Mouse (Mus musculus) gastrocnemius, postnatal 4 days (tissue): ENCODE data around the gene Iqcf1. TPM values are rescaled to one million over a fixed set of nuclear protein-coding genes. Genes with fewer than 3 reads are reported as not detected.

Source experiments
- DNase-seq, 2 experiments: peaks; one replicate each; pipeline ENCODE4 v3.0.0; 2021 to 2022; ENCODE audit warnings: low spot score in 2 of 2, mixed read lengths in 2 of 2
- long read RNA-seq, 2 experiments: library from polyadenylated mRNA; stranded (forward); transcript quantifications; one replicate each; pipeline ENCODE4 v2.0.0; 2021
- total RNA-seq, 2 experiments: library from RNA; stranded (reverse); gene quantifications; 2 replicates each; pipeline ENCODE4 v1.2.3; 2021

The Iqcf1 gene
- total RNA-seq, result not detected
- long read RNA-seq, experiment 1, result 0 reads
- long read RNA-seq, experiment 2, result 0 reads

DNA sequence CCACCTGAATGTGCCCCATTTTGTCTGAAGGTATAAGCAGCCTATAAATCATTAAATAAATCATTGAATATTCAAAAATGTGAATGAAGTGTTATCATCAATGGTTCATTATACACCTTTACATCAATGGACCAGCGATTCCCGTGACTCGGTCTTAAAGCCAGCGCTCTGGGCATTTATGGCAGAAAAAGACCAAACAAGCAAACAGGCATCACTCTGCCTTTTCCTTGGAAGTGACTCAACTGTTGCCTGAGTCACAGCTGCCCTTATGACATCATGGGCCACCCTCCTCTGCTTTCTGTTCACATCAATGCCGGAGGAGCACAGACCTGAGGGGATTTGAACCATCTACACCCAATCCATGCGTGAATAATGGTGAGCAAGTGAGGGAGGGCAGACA lies at the start of gene Iqcf1:
Gene Iqcf1 (plus strand): TSS at position 301 of the 400 bp plus-strand sequence.
- peak in 1 of 2 experiments; percentile 11 for DNase-seq

GRCm38 (mm10) chr9:106450661-106451060 lies 49.1 kb upstream of the Iqcf1 start:
- peak in 1 of 2 experiments; percentile 70 for DNase-seq

- DNase-seq, result no peak
These were observed 48.5 kb upstream of the Iqcf1 start for GRCm38 (mm10) chr9:106451298-106451697.

DNA sequence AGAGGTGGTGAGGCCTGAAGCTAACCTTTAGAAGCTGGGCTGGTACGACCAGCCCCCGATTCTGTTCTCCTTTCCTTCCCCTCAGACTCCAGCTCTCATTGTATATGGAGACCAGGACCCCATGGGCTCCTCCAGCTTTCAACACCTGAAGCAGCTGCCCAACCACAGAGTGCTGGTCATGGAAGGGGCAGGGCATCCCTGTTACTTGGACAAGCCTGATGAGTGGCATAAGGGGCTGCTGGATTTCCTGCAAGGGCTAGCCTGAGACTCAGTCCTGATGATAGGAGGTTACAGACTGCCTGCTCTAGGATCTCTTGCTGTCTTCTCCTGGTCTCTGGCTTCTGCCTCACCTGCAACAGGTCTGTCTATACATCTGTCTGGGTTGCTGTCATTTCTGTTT lies 47.9 kb upstream of the Iqcf1 start:
- DNase-seq, result no peak

GRCm38 (mm10) chr9:106452351-106452750 lies 47.4 kb upstream of the Iqcf1 start:
- DNase-seq, result no peak

DNA sequence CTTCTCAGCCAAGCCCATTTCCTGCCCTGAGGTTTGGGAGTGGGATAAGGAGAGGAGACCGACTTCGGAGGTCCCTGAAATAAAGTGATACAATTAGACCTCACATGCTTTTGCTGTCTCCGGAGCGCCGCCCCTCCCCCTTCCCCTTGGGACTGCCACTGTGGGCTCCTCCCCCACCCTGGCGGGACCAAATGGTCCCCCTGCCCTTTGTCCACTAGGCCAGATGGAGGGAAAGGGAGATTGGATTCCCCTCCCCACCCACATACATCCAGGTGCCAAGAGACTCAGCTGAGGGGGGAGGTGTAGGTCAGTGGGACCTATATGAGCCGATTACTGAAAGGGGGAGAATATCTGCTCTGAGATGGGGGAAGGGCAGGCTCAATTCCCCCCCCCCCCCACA lies 46.9 kb upstream of the Iqcf1 start:
- no peak for DNase-seq

- peak in 1 of 2 experiments; percentile 73 for DNase-seq
These were observed 46.3 kb upstream of the Iqcf1 start, which contains the start of gene Pcbp4 for GRCm38 (mm10) chr9:106453271-106454070. Pcbp4 (plus strand) TSS chr9:106453291.

DNA sequence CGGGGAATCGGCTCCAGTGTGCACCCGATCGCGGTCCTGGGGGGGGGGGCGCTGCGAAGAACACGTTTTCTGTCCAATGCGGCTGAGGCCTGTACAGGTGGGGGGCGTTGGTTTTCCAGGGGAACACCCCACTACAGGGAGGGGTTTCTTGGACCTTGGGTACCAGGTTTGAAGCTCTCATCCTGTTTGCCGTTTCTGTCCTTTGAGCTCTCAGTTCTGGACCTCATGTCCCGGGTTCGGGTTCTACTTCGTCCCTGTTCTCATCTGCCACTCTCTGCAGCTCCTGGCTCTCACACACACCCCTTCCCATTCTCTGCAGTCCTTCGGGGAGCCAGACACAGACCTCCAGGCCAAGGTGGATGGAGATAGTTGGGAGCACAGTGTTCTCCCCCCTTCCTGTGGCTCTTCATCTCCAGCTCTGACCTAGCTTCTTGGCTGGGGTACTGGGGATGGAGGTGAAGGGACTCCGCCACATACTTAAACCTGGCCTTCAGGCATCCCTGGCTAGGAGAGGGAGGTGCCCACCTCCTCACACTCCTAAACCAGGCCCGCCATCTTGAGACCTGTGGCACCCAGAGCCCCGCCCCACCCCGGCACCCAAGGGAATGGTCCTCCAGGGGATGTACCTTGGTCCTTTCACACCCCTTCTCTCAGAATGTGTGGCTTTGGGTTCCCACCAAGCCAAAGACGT lies 45.6 kb upstream of the Iqcf1 start:
- DNase-seq, result no peak

GRCm38 (mm10) chr9:106454888-106455681 lies 44.7 kb upstream of the Iqcf1 start:
- no peak for DNase-seq

- peak; percentile 42 to 67 for DNase-seq
These were observed 43.2 kb upstream of the Iqcf1 start for GRCm38 (mm10) chr9:106456325-106457162.

DNA sequence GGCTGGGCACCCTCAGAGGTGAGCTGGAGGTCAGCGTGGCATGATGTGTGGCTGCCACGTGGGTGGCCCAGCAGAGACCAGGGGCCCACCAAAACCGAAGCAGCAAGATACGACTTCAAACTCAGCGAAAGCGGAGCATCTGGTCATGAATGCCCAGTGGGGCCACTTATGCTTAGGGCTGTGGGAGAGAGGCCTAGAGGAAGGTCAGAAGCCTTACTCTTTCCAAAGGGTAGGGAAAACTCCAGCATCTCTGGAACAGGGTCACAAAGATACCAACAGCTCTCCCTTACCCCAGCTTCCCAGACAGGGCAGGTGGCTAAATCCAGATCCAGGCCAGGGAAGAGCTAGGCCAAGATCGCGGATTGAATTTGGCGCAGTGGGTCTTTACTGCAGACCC lies 42.6 kb upstream of the Iqcf1 start:
- no peak for DNase-seq

- no peak for DNase-seq
These were observed 41.8 kb upstream of the Iqcf1 start for GRCm38 (mm10) chr9:106457920-106458319.

DNA sequence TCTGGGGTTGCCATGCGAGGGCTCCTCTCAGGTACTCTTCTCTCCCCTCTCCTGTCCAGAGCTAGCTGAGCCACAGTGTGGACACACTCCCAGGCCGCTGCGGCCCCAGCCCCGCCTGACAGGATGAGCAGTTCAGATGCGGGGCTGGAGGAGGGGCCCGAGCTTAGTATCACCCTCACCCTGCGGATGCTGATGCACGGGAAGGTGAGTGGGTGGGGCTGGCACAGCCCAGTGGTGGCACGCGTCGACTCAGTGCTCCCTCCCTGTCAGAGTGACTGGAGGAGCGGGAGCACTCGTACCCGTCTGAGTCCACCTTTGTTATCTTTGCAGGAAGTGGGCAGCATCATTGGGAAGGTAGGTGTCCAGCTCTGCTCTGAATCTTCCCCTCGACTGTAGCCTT lies 39.8 kb upstream of the Iqcf1 start:
- DNase-seq, result no peak

- DNase-seq, result no peak
These were observed 39.3 kb upstream of the Iqcf1 start for GRCm38 (mm10) chr9:106460401-106461025.

DNA sequence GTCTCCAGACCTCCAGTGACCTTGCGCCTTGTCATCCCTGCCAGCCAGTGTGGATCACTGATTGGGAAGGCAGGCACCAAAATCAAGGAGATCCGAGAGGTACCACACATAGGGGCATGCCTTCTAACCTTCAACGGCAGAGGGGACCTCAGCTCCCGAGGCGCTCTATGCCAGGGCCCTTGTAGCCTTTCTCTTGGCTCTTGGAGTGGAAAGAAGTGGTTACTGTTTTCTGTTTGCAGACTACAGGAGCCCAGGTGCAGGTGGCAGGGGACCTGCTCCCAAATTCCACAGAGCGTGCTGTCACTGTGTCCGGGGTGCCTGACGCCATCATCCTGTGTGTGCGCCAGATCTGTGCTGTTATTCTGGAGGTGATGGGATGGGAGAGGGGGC lies 38.7 kb upstream of the Iqcf1 start:
- no peak for DNase-seq

GRCm38 (mm10) chr9:106461641-106462429 lies 37.9 kb upstream of the Iqcf1 start:
- DNase-seq, result no peak

DNA sequence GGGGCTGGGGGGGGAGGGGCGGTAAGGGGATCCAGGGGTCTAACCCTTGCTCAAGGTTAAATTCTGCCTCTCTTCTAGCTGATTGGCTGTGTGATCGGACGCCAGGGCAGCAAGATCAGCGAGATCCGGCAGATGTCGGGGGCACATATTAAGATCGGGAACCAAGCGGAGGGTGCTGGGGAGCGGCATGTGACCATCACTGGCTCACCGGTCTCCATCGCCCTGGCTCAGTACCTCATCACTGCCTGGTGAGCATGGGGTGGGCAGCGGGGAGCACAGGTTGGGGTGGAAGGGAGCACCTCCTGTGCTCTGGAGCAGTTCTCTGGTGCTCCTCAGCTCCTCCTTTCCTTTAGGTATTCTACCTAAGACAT lies 37.4 kb upstream of the Iqcf1 start:
- DNase-seq, result no peak

DNA sequence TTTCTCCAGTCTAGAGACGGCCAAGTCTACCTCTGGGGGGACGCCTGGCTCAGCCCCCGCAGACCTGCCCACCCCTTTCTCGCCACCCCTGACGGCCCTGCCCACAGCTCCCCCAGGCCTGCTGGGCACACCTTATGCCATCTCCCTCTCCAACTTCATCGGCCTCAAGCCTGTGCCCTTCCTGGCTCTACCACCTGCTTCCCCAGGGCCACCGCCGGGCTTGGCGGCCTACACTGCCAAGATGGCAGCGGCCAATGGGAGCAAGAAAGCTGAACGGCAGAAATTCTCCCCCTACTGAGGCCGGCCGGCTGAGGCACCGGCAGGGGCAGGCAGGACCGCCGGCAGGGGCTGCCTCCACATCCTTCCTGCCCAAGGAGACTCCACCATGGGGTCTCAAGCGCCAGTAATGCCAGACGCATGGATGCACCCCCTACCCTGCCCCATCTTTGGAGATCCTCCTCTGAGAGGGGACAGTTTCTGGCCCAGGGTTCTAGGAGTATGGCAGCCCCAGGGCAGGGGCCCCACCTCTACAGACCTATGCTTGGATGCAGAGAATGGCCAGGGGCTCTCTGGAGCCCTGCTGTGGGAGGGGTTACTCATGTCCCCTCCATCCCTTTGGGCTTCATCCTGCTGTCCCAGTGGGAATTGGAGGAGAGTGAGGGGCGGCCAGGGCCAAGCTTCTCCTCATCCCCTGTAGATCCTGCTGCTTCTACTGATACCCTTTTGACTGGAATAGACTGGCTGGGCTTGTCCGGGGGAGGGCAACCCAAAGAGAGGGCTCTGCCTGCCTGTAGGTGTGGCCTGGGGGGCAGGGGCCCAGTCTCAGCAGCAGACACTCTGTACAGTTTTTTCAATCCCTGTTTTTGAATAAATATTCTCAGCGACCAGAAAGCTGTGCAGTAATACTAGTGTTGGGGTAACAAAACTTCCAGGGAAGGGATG lies 36.4 kb upstream of the Iqcf1 start:
- DNase-seq, result no peak
